Comparison of ENCODE assay signal across 8 mouse cellular contexts in the genomic region with DNA sequence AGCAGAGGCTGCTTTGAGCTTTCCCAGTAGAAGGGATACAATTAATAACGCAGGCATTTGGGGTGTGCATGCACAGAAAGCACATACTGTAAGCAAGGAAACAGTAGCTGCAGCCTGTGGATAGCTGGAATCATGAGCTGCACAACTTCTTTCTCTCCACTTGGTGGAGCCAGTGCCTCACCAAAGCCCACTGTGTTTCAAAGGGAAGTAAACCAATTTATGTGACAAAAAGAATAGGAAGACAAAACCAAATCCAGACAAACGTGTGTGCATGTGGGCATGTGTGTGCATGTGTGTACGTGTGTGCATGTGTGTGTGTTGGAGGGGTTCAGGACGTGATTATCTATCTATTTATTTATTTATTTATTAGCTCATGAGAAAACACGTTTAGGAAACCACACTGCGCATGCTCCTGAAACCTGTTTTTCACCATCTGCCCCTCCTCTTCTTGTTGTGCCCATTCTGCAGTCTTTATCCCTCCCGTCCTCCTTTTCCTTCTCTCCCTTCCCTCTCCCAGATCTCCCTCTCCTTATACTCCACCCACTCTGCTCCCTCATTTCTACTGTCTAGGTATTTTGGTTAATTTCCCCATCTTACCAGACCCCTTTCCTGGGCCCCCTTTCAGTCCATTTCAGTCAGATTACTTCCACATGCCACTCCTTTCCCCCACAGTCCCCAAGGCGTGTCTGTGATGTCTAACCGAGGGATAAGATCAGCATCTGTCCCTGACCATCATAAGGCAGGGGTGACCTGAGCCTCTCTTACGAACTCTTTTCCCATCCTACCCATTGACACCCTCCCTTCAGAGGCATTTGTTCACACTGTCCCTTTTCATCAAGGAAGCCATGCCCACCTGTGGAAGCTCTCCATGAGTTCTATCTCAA.
DNase-seq lines count a peak whose midpoint lies in the region; ATAC-seq and TF ChIP-seq lines count a peak whose summit lies in the region.

No protein-coding gene starts in this region.

- H3K36me3 ChIP-seq in thymus, adult 2 months (ENCODE audit: control insufficient read depth, insufficient read depth, low read length) = no peaks in the 10 kb centered on the region

- no peak overlapping the region for H3K4me3 ChIP-seq in thymus, adult 2 months (ENCODE audit: control insufficient read depth, insufficient read depth, low read length)

- H3K27ac ChIP-seq in thymus, adult 2 months (ENCODE audit: control insufficient read depth, insufficient read depth, low read length) = no peak overlapping the region

- no peaks in the 10 kb centered on the region for H3K4me1 ChIP-seq in thymus, adult 2 months (replicated peaks; ENCODE audit: control insufficient read depth, insufficient read depth, low read length)

- TF ChIP-seq CTCF in thymus, adult 2 months (IDR thresholded peaks at IDR 0.05; ENCODE audit: borderline replicate concordance, control insufficient read depth, extremely low read depth, insufficient read depth, low read length, poor library complexity) = no peak

- 48% methylated on average over 10 of the region's 10 CpGs for WGBS in thymus, adult 2 months

- intact Hi-C loops in heart, postnatal 14 days (cut with DNase I) = loop anchor here (1.0 to 5.0 kb wide), 2 partner anchors 96 to 509 kb away; no protein-coding TSS in a partner anchor

- no peaks in the 10 kb centered on the region; the same call in 1 of the 2 replicates for H3K27me3 ChIP-seq in thymus, adult 2 months (ENCODE audit: control insufficient read depth, insufficient read depth, low read length)

- peak; percentile 24; the same call in 1 of the 2 replicates for ATAC-seq in frontal cortex, adult (ENCODE audit: low TSS enrichment)

- DNase-seq in frontal cortex, postnatal 14 days (ENCODE audit: low spot score in 2 of 2) = no peak
- peak; percentile 12 for DNase-seq in thymus, adult 2 months
- no peak for DNase-seq in thymus, adult 18-20 months
- DNase-seq in cerebellum, postnatal 25 days = peak; percentile 46 to 56
- peak; percentile 38 to 59 for DNase-seq in heart, postnatal 14 days
- peak; percentile 38 for DNase-seq in lung, postnatal 14 days
- DNase-seq in thymus, postnatal 4 days = peak; percentile 31

- no peak for TF ChIP-seq POLR2A in thymus, adult 2 months (IDR thresholded peaks at IDR 0.05; ENCODE audit: control insufficient read depth, extremely low read depth, insufficient read depth, low read length, poor library complexity)

Comparison
In these comparisons a context has a peak if more than half of its experiments do, and no peak if none do; other contexts are left out.
1. DNase-seq: peak in thymus, adult 2 months (single experiment), cerebellum, postnatal 25 days (2 of 2), heart, postnatal 14 days (2 of 2), lung, postnatal 14 days (single experiment) and thymus, postnatal 4 days (single experiment); none in frontal cortex, postnatal 14 days (0 of 2) and thymus, adult 18-20 months (0 of 2).